Mouse (Mus musculus) hindbrain, embryonic 16.5 days (tissue): Measurements from ENCODE around the gene Peak1. TPM values are rescaled to one million over a fixed set of nuclear protein-coding genes. Genes with fewer than 3 reads are reported as not detected.

ENCODE experiments used
- ATAC-seq: fragments of 200-750 bp; cut with Nextera tagmentation; 2 replicates; pipeline ENCODE4 v1.8.0; 2017; ENCODE audit warnings: moderate TSS enrichment, moderate library complexity
- H3K27ac ChIP-seq: fragments of 300-500 bp; sonication (generic); 2 replicates; pipeline ENCODE4 v1.5.1; 2014; ENCODE audit warnings: low read depth, mild to moderate bottlenecking, control low read depth, low read length, moderate library complexity
- H3K27me3 ChIP-seq: fragments of 300-500 bp; sonication (generic); replicated peaks from 2 replicates; pipeline ENCODE4 v1.6.1; 2014; ENCODE audit warnings: low read length; ENCODE audit not compliant: control insufficient read depth, insufficient read depth
- H3K36me3 ChIP-seq: fragments of 300-500 bp; sonication (generic); 2 replicates; pipeline ENCODE4 v1.6.1; 2014; ENCODE audit warnings: mild to moderate bottlenecking, low read length, moderate library complexity, mixed read lengths; ENCODE audit not compliant: control insufficient read depth, insufficient read depth
- H3K4me1 ChIP-seq: fragments of 300-500 bp; sonication (generic); 2 replicates; pipeline ENCODE4 v1.6.1; 2014; ENCODE audit warnings: low read depth, low read length; ENCODE audit not compliant: control insufficient read depth, insufficient read depth
- H3K4me2 ChIP-seq: fragments of 300-500 bp; sonication (generic); 2 replicates; pipeline ENCODE4 v1.6.1; 2014; ENCODE audit warnings: mild to moderate bottlenecking, low read length, control low read depth, moderate library complexity
- H3K4me3 ChIP-seq: fragments of 300-500 bp; sonication (generic); 2 replicates; pipeline ENCODE4 v1.5.1; 2014; ENCODE audit warnings: mild to moderate bottlenecking, low read length, control low read depth, moderate library complexity
- H3K9ac ChIP-seq: fragments of 300-500 bp; sonication (generic); 2 replicates; pipeline ENCODE4 v1.6.1; 2014; ENCODE audit warnings: low read depth, mild to moderate bottlenecking, control low read depth, low read length, moderate library complexity
- H3K9me3 ChIP-seq: fragments of 300-500 bp; sonication (generic); 2 replicates; pipeline ENCODE4 v1.6.1; 2014; ENCODE audit warnings: mild to moderate bottlenecking, low read length, moderate library complexity; ENCODE audit not compliant: control insufficient read depth
- WGBS: fragments of 180-500 bp; shearing (Covaris S2); extraction: QIAGEN DNeasy Blood & Tissue Kit; methylation state at CpG from one replicate; pipeline ENCODE4 v1.1.7; 2014; 5-methylcytosine and 5-hydroxymethylcytosine counted together
- polyA plus RNA-seq: library from polyadenylated mRNA; unstranded; fragments of >200 nt; fragmentation: Nextera tagmentation; extraction: Ambion mirVana; gene quantifications from 2 replicates; pipeline ENCODE4 v1.2.1, GENCODE M21; 2015

Peak1 gene
- polyA plus RNA-seq, 1 experiment from 2014 or later: 5.2 TPM

DNA sequence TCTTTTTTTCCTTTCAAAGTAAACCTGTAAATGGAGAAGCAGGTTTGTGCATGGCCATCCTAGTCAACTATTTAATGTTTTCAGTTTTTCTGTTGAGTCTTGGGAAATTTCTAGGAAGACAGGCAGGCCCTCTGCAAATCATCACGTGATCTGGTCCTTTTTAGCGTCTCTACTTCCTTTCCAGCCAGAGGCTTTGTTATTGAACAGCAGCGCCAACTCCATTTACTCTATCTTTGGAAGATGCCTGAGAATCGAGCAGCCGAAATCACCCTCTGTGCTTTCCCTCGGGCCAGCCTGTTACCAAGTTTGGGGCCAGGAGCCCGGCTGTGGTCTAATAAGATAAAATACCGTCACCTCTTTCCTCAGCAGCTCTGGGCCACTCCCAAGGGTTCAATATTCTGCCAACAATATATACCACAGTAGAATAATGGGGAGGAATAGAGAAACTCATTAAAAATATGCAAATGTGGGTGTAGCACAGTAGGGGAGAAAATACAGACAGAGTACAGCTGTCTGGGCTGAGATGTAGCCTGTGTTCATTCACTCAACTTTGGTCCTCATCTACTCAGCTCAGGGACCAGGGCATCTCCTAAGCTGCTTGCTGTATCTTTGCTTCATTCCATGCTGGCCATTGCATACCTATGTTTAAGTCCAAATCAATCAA, 237.6 kb downstream of the Peak1 start:
- Histone ChIP-seq H3K4me3 (no peak overlapping the region), H3K4me1 (peaks cover 3% of the 10 kb centered on the region), H3K36me3 (no peaks in the 10 kb centered on the region), H3K27me3 (no peaks in the 10 kb centered on the region), H3K9ac (no peak overlapping the region), H3K9me3 (no peaks in the 10 kb centered on the region), H3K4me2 (no peak overlapping the region; the same call in 1 of the 2 replicates), H3K27ac (peak overlapping the region; percentile 5; the same call in 1 of the 2 replicates)
- 12% methylated on average over 8 of the region's 8 CpGs for WGBS
- ATAC-seq: peak; percentile 37; the same call in 1 of the 2 replicates

DNA sequence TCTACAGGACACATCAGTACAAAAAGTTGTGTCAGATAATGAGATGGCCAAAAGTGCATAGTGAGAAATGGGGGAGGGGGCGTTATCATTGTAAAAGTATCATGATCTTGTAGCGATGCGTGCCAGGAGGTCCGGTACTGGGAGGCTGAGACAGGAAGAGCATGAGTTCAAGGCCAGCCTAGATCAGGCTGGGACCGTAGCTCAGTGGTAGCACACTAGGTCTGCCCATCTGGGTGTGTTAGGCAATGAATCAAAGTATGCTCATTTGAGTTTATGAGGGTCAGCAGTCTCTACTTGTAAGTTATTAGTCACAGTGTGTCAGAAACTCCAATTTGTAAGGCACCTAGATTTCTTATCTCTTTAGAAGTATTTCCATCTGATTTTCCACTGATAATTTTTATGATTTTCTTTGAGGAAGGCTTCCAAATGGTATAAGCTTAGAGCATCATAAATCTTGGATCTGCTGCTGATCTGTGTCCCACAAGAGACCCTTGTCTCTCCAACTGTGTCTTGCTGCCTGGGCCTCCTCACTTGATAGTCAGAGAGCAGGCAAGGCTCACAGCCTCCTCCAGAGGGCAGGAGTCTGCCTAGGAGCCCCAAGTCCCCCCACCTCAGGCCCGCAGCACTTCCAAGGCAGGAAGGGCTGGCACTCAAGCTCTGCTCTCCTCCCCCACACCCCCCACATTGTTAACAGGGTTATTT, 238.3 kb downstream of the Peak1 start:
- Histone ChIP-seq H3K4me3 (no peak overlapping the region), H3K27me3 (no peaks in the 10 kb centered on the region), H3K27ac (no peak overlapping the region), H3K4me1 (peaks cover 3% of the 10 kb centered on the region), H3K36me3 (no peaks in the 10 kb centered on the region), H3K9ac (no peak overlapping the region), H3K4me2 (no peak overlapping the region), H3K9me3 (no peaks in the 10 kb centered on the region)
- peak; percentile 61; the same call in 1 of the 2 replicates for ATAC-seq
- 79% methylated on average over 6 of the region's 6 CpGs for WGBS

DNA sequence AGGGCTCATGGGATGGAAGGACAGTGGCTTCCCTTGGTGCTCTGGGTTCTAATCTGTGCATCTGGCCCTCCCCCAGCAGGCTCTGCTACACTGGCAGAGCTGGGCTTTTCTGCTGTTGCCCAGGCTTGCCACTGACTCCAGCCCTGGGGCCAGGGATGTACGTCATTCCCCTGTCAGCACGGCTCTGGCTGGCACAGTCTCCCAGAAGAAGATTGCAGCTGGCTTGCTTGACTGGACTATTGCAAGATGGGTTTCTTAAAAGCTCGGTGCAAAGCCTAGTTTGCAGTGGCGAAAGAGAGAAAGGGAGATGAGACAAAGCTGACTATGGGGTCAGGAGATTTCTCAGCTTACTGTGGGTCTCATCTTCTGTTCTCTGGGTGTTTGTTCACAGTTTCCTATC, 240.5 kb downstream of the Peak1 start:
- Histone ChIP-seq H3K4me3 (no peak overlapping the region), H3K4me2 (no peak overlapping the region), H3K4me1 (peaks cover 3% of the 10 kb centered on the region), H3K36me3 (no peaks in the 10 kb centered on the region), H3K9ac (no peak overlapping the region), H3K9me3 (no peaks in the 10 kb centered on the region), H3K27ac (no peak overlapping the region), H3K27me3 (no peaks in the 10 kb centered on the region)
- WGBS: 73% methylated on average over 4 of the region's 4 CpGs
- no peak for ATAC-seq

DNA sequence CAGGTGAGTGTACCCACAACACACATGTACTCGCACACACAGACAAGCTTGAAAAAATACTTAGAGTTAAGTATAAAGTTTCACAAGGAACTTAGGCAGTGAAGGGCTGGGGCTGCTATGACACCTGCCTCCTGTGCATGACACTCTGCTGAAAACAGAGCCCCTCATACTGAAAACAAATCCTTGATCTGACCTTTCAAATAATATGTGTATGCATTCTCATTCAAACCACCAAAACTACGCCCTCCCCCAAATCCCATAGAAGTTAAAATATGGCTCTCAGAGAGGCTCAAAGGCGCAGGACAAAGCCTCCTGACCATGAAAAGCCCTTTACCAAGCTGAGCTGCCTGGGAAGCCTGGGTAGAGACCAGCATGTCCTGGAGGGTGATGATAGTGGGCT, 242.6 kb downstream of the Peak1 start:
- Histone ChIP-seq H3K4me3 (no peak overlapping the region), H3K9me3 (no peaks in the 10 kb centered on the region), H3K27me3 (no peaks in the 10 kb centered on the region), H3K9ac (no peak overlapping the region), H3K36me3 (no peaks in the 10 kb centered on the region), H3K4me2 (no peak overlapping the region), H3K27ac (no peak overlapping the region), H3K4me1 (peaks cover 3% of the 10 kb centered on the region)
- 82% methylated on average over 3 of the region's 3 CpGs for WGBS
- no peak for ATAC-seq

DNA sequence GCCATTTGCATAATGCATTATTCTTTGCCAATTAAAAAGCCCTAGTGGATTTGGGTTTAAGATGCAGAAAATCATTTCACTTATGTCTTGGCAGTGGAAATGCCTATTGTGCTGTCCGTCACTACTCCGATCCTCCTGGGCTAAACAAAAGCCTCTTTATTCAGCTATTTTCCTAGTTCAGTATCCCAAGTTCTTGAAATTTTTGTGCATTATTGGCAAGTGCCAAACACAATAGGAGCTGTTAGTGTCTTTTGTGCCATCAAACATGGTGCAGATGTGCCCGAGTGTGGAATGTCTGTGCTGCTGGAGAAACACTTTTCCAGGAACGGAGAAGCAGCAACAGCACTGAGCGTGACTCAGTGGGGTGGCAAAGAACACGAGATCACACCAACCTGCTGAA, 250.2 kb downstream of the Peak1 start:
- H3K9me3 ChIP-seq: no peaks in the 10 kb centered on the region
- no peak for ATAC-seq
- H3K4me2 ChIP-seq: no peak overlapping the region
- no peaks in the 10 kb centered on the region for H3K27me3 ChIP-seq
- 10% methylated on average over 6 of the region's 6 CpGs for WGBS
- H3K36me3 ChIP-seq: no peaks in the 10 kb centered on the region
- H3K27ac ChIP-seq: no peak overlapping the region
- H3K9ac ChIP-seq: no peak overlapping the region
- H3K4me1 ChIP-seq: no peaks in the 10 kb centered on the region
- no peak overlapping the region for H3K4me3 ChIP-seq

DNA sequence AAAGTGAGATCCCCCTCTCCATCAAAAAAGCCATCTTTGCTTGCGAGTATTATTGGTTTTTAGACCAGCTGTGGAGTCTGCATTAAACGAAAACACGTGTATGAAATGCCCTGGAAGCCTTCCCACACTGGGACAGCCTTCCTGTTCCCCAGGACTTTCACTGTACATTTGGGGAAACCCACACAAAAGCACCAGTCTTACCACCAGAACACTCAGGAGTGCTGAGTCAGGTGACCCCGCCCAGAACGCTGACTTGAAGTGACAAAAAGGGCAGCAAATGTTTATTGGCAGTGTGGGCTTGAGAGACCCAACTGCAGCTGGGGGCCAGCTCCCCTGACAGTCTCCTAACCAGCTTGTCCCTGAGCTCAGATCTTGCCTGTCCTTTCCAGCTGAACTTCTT, 251.7 kb downstream of the Peak1 start:
- H3K4me1 ChIP-seq: peaks cover 5% of the 10 kb centered on the region; the same call in 1 of the 2 replicates
- H3K27me3 ChIP-seq: no peaks in the 10 kb centered on the region
- H3K4me3 ChIP-seq: no peak overlapping the region
- no peak overlapping the region for H3K4me2 ChIP-seq
- ATAC-seq: no peak
- no peak overlapping the region for H3K9ac ChIP-seq
- H3K36me3 ChIP-seq: no peaks in the 10 kb centered on the region
- H3K9me3 ChIP-seq: no peaks in the 10 kb centered on the region
- WGBS: 69% methylated on average over 5 of the region's 5 CpGs
- no peak overlapping the region for H3K27ac ChIP-seq

DNA sequence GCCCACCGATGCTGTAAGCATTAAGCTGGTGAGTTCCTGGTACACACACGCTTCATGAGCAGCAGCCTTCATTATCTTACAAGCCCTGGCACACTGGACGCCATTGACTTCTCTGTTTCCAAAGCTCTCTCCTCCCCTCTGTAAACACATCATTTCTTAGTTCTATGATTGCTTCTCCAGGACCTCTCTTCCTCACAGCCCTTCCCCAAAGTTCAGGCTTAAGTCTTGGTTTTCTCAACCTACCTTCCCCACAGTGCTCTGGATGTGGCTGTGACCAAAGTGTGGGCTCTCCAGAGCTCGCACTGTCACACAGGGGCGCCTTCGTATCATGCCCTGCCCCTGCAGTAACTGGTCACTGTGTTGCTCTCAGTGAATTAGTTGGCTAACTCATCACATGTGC, 252.5 kb downstream of the Peak1 start, which contains the start of gene Tspan3:
Gene Tspan3, minus strand, starts transcription at position 101 of the 400 bp plus-strand sequence.
- ATAC-seq: no peak
- H3K27me3 ChIP-seq: no peaks in the 10 kb centered on the region
- H3K9me3 ChIP-seq: no peaks in the 10 kb centered on the region
- peaks cover 7% of the 10 kb centered on the region; the same call in 1 of the 2 replicates for H3K4me1 ChIP-seq
- no peak within 1 kb of the TSS for H3K9ac ChIP-seq
- no peak within 1 kb of the TSS for H3K4me2 ChIP-seq
- no peak within 1 kb of the TSS for H3K27ac ChIP-seq
- no peaks in the 10 kb centered on the region for H3K36me3 ChIP-seq
- 95% methylated on average over 6 of the region's 6 CpGs for WGBS
- H3K4me3 ChIP-seq: no peak within 1 kb of the TSS

DNA sequence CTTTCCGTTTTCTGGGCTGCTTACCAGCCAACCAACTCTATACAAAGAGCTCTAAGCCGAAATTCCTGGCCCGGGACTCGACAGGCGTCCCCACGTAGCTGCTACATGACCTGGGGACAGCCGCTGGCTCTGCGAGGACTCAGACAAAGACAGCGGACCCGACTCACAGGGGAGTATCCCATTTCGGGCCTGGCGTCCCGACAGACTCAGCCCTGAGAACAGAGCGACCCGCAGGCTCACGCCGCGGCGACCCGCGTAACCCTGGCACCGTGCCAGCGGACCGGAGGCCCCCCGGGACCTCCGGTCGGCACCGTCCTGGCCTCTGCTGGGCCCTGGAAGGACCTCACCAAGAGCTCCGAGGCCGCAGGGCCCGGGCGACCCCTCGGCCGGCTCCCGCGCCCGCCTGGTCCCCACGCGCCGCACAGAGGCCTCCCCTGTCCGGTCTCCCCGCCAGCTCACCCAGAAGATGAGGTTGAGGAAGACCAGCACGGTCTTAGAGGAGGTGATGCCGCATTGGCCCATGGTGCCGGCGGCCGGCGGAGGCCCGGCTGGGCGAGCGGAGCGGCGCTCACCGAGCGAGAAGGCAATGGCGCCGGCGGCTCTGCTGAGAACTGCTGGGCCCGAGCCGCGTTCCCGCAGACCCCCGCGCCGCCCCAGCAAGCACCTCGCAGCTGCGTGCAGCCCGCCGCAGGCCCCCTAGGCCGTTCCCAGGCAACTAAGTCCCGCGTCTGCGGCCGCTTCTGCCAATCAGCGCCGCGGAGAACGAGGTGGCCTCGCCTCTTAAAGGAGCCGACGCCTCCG, 257.3 kb downstream of the Peak1 start:
- Histone ChIP-seq H3K9ac (peak overlapping the region; percentile 100), H3K27me3 (no peaks in the 10 kb centered on the region), H3K9me3 (no peaks in the 10 kb centered on the region), H3K4me1 (peaks cover 23% of the 10 kb centered on the region), H3K4me3 (peak overlapping the region; percentile 99), H3K27ac (peak overlapping the region; percentile 98), H3K36me3 (no peaks in the 10 kb centered on the region), H3K4me2 (peak overlapping the region; percentile 78)
- ATAC-seq: peak; percentile 98
- WGBS: under 1% methylated on average over 77 of the region's 82 CpGs

DNA sequence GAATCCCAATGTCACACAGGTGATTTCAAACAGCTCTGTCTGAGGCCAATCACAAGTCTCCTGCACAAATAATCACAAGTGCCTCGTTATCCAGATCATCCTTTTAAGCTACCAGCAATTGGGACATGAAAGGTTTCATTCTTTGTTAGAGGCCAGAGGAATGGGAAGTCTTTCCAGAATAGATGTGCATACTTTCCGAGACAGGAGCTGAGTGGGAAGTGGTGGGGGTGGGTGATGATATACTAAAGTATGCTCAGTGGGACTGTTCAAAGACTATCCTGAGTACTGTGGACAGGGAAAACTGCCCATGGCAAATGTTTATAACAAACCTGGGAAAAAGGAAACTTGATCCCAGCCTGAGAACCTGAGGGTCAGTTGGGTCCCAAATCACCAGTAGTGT, 258.4 kb downstream of the Peak1 start:
- peak overlapping the region; percentile 99 for H3K4me3 ChIP-seq
- no peak overlapping the region for H3K27ac ChIP-seq
- H3K4me2 ChIP-seq: peak overlapping the region; percentile 78
- ATAC-seq: no peak
- peaks cover 23% of the 10 kb centered on the region for H3K4me1 ChIP-seq
- no peaks in the 10 kb centered on the region for H3K27me3 ChIP-seq
- peak overlapping the region; percentile 52; the same call in 1 of the 2 replicates for H3K9ac ChIP-seq
- WGBS: 3% methylated on average over 2 of the region's 2 CpGs
- no peaks in the 10 kb centered on the region for H3K9me3 ChIP-seq
- H3K36me3 ChIP-seq: no peaks in the 10 kb centered on the region
